Mouse (Mus musculus): ENCODE results near the gene Mospd3. TPM values are rescaled to one million over a fixed set of nuclear protein-coding genes. Genes with fewer than 3 reads are reported as not detected.

The Mospd3 gene
- polyA plus RNA-seq, 1 experiment from 2014 or later = 21.4 TPM

Other genes starting within 250 kb of the Mospd3 start
- gene Zan, start 124.0 kb downstream of the Mospd3 start, polyA plus RNA-seq (2014; fragmentation: Nextera tagmentation; extraction: Ambion mirVana) = 0.13 TPM in 1 of 2 replicates, not detected in the other
- gene Pop7, start 98.5 kb downstream of the Mospd3 start, polyA plus RNA-seq (2014; fragmentation: Nextera tagmentation; extraction: Ambion mirVana) = 51.1 and 59.3 TPM in 2 replicates
- 13.7 and 14.1 TPM in 2 replicates for gene Gigyf1, start 82.5 kb downstream of the Mospd3 start, polyA plus RNA-seq (2014; fragmentation: Nextera tagmentation; extraction: Ambion mirVana)
- gene Epo, start 67.8 kb downstream of the Mospd3 start, polyA plus RNA-seq (2014; fragmentation: Nextera tagmentation; extraction: Ambion mirVana) = 0.54 and 0.67 TPM in 2 replicates
- gene Gnb2, start 67.5 kb downstream of the Mospd3 start, polyA plus RNA-seq (2014; fragmentation: Nextera tagmentation; extraction: Ambion mirVana) = 352 and 360 TPM in 2 replicates
- not detected in 2 replicates for gene Actl6b, start 47.5 kb downstream of the Mospd3 start, polyA plus RNA-seq (2014; fragmentation: Nextera tagmentation; extraction: Ambion mirVana)
- 0.67 and 0.84 TPM in 2 replicates for gene Tfr2, start 31.2 kb downstream of the Mospd3 start, polyA plus RNA-seq (2014; fragmentation: Nextera tagmentation; extraction: Ambion mirVana)
- 150 TPM in 2 replicates for gene Pcolce, start 12.7 kb upstream of the Mospd3 start, polyA plus RNA-seq (2014; fragmentation: Nextera tagmentation; extraction: Ambion mirVana)
- gene Fbxo24, start 27.9 kb upstream of the Mospd3 start, polyA plus RNA-seq (2014; fragmentation: Nextera tagmentation; extraction: Ambion mirVana) = 0.11 and 0.24 TPM in 2 replicates
- gene Lrch4, start 28.1 kb upstream of the Mospd3 start, polyA plus RNA-seq (2014; fragmentation: Nextera tagmentation; extraction: Ambion mirVana) = 31.1 and 35.3 TPM in 2 replicates
- gene Gm20605, start 28.1 kb upstream of the Mospd3 start, polyA plus RNA-seq (2014; fragmentation: Nextera tagmentation; extraction: Ambion mirVana) = 6.5 and 11.5 TPM in 2 replicates
- 8.2 and 9.2 TPM in 2 replicates for gene Sap25, start 40.3 kb upstream of the Mospd3 start, polyA plus RNA-seq (2014; fragmentation: Nextera tagmentation; extraction: Ambion mirVana)
- gene Irs3, start 44.7 kb upstream of the Mospd3 start, polyA plus RNA-seq (2014; fragmentation: Nextera tagmentation; extraction: Ambion mirVana) = 0.31 and 0.47 TPM in 2 replicates
- gene Agfg2, start 83.7 kb upstream of the Mospd3 start, polyA plus RNA-seq (2014; fragmentation: Nextera tagmentation; extraction: Ambion mirVana) = 14.1 and 15.4 TPM in 2 replicates
- gene Nyap1, start 140.5 kb upstream of the Mospd3 start, polyA plus RNA-seq (2014; fragmentation: Nextera tagmentation; extraction: Ambion mirVana) = 1.2 and 1.8 TPM in 2 replicates
- 96.0 and 101 TPM in 2 replicates for gene Tsc22d4, start 144.7 kb upstream of the Mospd3 start, polyA plus RNA-seq (2014; fragmentation: Nextera tagmentation; extraction: Ambion mirVana)
- 61.4 and 62.0 TPM in 2 replicates for gene Ppp1r35, start 177.8 kb upstream of the Mospd3 start, polyA plus RNA-seq (2014; fragmentation: Nextera tagmentation; extraction: Ambion mirVana)
- 12.0 and 12.2 TPM in 2 replicates for gene Mepce, start 186.6 kb upstream of the Mospd3 start, polyA plus RNA-seq (2014; fragmentation: Nextera tagmentation; extraction: Ambion mirVana)
- gene Zcwpw1, start 186.7 kb upstream of the Mospd3 start, polyA plus RNA-seq (2014; fragmentation: Nextera tagmentation; extraction: Ambion mirVana) = 19.6 and 20.1 TPM in 2 replicates
- 0.24 and 0.43 TPM in 2 replicates for gene Pilra, start 235.2 kb upstream of the Mospd3 start, polyA plus RNA-seq (2014; fragmentation: Nextera tagmentation; extraction: Ambion mirVana)

Data from limb, embryonic 11.5 days (tissue).